Mouse (Mus musculus): ENCODE measurements around the gene Ranbp6. TPM values are rescaled to one million over a fixed set of nuclear protein-coding genes. Genes with fewer than 3 reads are reported as not detected.

The Ranbp6 gene
- total and polyA plus RNA-seq, 3 experiments, result 22.6 to 23.7 TPM; not detected in 1

DNA sequence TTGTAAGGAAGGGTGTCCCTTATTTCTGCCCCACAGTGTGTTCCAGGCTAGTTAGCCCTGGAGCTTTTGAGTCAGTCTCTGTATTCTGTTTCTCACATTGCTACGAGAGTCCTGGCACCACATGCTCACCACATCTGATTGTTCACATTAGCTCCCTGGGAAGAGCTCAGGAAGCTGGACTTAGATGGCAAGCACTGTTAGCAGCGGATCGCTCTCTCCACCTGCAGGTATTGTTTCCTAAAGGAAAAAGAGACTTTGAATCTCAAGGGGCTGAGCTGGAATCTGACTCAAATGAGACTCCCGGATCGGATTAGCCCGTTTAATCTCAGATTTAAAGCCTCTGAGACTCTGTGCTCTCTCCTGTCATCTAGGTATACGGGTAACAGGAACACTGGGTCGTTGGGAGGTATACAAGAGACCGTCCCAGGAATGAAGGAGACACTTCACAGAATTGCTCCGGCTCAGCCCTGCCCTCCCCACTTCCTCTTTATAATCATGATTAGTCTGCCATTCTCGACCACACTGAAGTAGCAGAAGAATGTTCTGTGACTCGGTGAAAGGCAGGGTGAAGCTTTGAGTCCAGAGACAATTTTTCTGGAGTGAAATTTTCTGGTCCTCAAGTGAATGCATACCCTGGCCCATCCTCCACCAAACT is 38.4 kb upstream of the Ranbp6 start:
- Histone ChIP-seq H3K4me1 (ENCODE audit: control insufficient read depth in 1 of 2, insufficient read depth in 2 of 2, low read length in 2 of 2) (peaks cover 14 to 24% of the 10 kb centered on the region in 2 experiments), H3K27ac (ENCODE audit: control insufficient read depth, low read depth, low read length) (peak overlapping the region; percentile 44), H3K36me3 (ENCODE audit: control insufficient read depth in 1 of 2, insufficient read depth in 2 of 2, low read length in 2 of 2) (peaks cover 0 to 21% of the 10 kb centered on the region in 2 experiments; a peak in 2 of 4 replicates), H3K27me3 (ENCODE audit: control insufficient read depth in 1 of 2, insufficient read depth in 2 of 2, low read length in 2 of 2) (no peaks in the 10 kb centered on the region), H3K79me2 (ENCODE audit: control insufficient read depth, insufficient read depth, low read length, poor library complexity) (no peaks in the 10 kb centered on the region), H3K4me3 (ENCODE audit: control insufficient read depth in 1 of 2, insufficient read depth in 1 of 2, low read depth in 2 of 2, low read length in 2 of 2) (peak overlapping the region; percentile 41 to 47), H3K9ac (ENCODE audit: control insufficient read depth, low read depth, low read length, poor library complexity, severe bottlenecking) (peak overlapping the region; percentile 47), H3K9me3 (replicated peaks; ENCODE audit: insufficient read depth, low read length) (no peaks in the 10 kb centered on the region)
- peak; percentile 96 for DNase-seq (ENCODE audit: low read depth, low spot score)
- TF ChIP-seq SMC3 (IDR thresholded peaks at IDR 0.05; ENCODE audit: low read depth, low read length) (peak; percentile 22; the same call in 1 of the 2 replicates), ELF1 (IDR thresholded peaks at IDR 0.05; ENCODE audit: low read depth, low read length) (peak; percentile 71), JUND (IDR thresholded peaks at IDR 0.05; ENCODE audit: low read depth, low read length) (no peak), MAX (IDR thresholded peaks at IDR 0.05; ENCODE audit: low read length) (0 out of 2 replicates have a peak, but pooled peaks have one; percentile 1), EP300 (IDR thresholded peaks at IDR 0.05; ENCODE audit: low read depth in 1 of 2, low read length in 2 of 2) (peak; percentile 71 to 87), CHD2 (IDR thresholded peaks at IDR 0.05; ENCODE audit: low read length) (no peak; the same call in 1 of the 2 replicates), MAFK (IDR thresholded peaks at IDR 0.05; ENCODE audit: borderline replicate concordance, low read depth, low read length) (no peak), ZKSCAN1 (IDR thresholded peaks at IDR 0.05; ENCODE audit: low read depth, low read length) (no peak), HCFC1 (IDR thresholded peaks at IDR 0.05; ENCODE audit: low read depth, low read length) (no peak), ZC3H11A (IDR thresholded peaks at IDR 0.05; ENCODE audit: low read depth, low read length) (no peak), E2F4 (IDR thresholded peaks at IDR 0.05; ENCODE audit: borderline replicate concordance, low read depth, low read length) (peak; percentile 27; the same call in 1 of the 2 replicates), ZMIZ1 (IDR thresholded peaks at IDR 0.05; ENCODE audit: low read depth, low read length) (no peak), MYB (IDR thresholded peaks at IDR 0.05; ENCODE audit: low read depth, low read length) (no peak), TCF12 (IDR thresholded peaks at IDR 0.05; ENCODE audit: low read depth, low read length) (peak; percentile 52; the same call in 1 of the 2 replicates), BHLHE40 (IDR thresholded peaks at IDR 0.05; ENCODE audit: borderline replicate concordance, low read depth, low read length) (0 out of 2 replicates have a peak, but pooled peaks have one; percentile 10), RCOR1 (IDR thresholded peaks at IDR 0.05; ENCODE audit: low read depth, low read length) (peak; percentile 85), POLR2A (IDR thresholded peaks at IDR 0.05; ENCODE audit: control insufficient read depth in 1 of 2, insufficient read depth in 1 of 2, low read depth in 1 of 2, low read length in 2 of 2, poor library complexity in 1 of 2) (peak in 1 of 2 experiments; percentile 28; a peak in 1 of 4 replicates), ZNF384 (IDR thresholded peaks at IDR 0.05; ENCODE audit: low read depth, low read length) (no peak), CTCF (IDR thresholded peaks at IDR 0.05 in 2 of 3, conservative IDR thresholded peaks at IDR 0.05 in 1 of 3; ENCODE audit: control insufficient read depth in 1 of 3, insufficient read depth in 1 of 3, low read depth in 2 of 3, low read length in 3 of 3, poor library complexity in 1 of 3, severe bottlenecking in 1 of 3) (no peak), TAL1 (IDR thresholded peaks at IDR 0.05; ENCODE audit: low read length) (no peak), MAZ (IDR thresholded peaks at IDR 0.05; ENCODE audit: low read depth, low read length) (peak; percentile 93), CHD1 (IDR thresholded peaks at IDR 0.05; ENCODE audit: low read depth, low read length) (no peak), TBP (IDR thresholded peaks at IDR 0.05; ENCODE audit: low read depth, low read length) (0 out of 2 replicates have a peak, but pooled peaks have one; percentile 69), GABPA (IDR thresholded peaks at IDR 0.05; ENCODE audit: low read depth, low read length) (no peak), USF2 (IDR thresholded peaks at IDR 0.05; ENCODE audit: borderline replicate concordance in 1 of 2, insufficient read depth in 1 of 2, low read depth in 1 of 2, low read length in 2 of 2) (no peak), ETS1 (IDR thresholded peaks at IDR 0.05; ENCODE audit: low read depth, low read length) (peak; percentile 68), MYC (IDR thresholded peaks at IDR 0.05; ENCODE audit: low read depth, low read length) (peak; percentile 59; the same call in 1 of the 2 replicates), USF1 (IDR thresholded peaks at IDR 0.05; ENCODE audit: low read depth, low read length) (no peak), MEF2A (IDR thresholded peaks at IDR 0.05; ENCODE audit: extremely low read depth, insufficient replicate concordance, low read depth, low read length, poor library complexity, severe bottlenecking) (no peak), GATA1 (IDR thresholded peaks at IDR 0.05; ENCODE audit: low read depth, low read length) (peak; percentile 60; the same call in 1 of the 2 replicates), NRF1 (IDR thresholded peaks at IDR 0.05; ENCODE audit: insufficient read depth, low read depth, low read length, poor library complexity, severe bottlenecking) (no peak), NELFE (IDR thresholded peaks at IDR 0.05; ENCODE audit: low read depth, low read length) (no peak), UBTF (IDR thresholded peaks at IDR 0.05; ENCODE audit: borderline replicate concordance, insufficient read depth, low read depth, low read length) (no peak), MXI1 (IDR thresholded peaks at IDR 0.05; ENCODE audit: low read depth, low read length) (no peak; the same call in 1 of the 2 replicates), RAD21 (IDR thresholded peaks at IDR 0.05; ENCODE audit: low read depth, low read length) (no peak), POLR2AphosphoS2 (IDR thresholded peaks at IDR 0.05; ENCODE audit: low read length) (no peak)

Data from MEL (cell line).